Mouse (Mus musculus): Measurements from ENCODE around the gene Ankrd28. TPM values are rescaled to one million over a fixed set of nuclear protein-coding genes. Genes with fewer than 3 reads are reported as not detected.

The Ankrd28 gene
- total RNA-seq, 2 experiments from 2014 or later: 49.3 to 56.8 TPM

DNA sequence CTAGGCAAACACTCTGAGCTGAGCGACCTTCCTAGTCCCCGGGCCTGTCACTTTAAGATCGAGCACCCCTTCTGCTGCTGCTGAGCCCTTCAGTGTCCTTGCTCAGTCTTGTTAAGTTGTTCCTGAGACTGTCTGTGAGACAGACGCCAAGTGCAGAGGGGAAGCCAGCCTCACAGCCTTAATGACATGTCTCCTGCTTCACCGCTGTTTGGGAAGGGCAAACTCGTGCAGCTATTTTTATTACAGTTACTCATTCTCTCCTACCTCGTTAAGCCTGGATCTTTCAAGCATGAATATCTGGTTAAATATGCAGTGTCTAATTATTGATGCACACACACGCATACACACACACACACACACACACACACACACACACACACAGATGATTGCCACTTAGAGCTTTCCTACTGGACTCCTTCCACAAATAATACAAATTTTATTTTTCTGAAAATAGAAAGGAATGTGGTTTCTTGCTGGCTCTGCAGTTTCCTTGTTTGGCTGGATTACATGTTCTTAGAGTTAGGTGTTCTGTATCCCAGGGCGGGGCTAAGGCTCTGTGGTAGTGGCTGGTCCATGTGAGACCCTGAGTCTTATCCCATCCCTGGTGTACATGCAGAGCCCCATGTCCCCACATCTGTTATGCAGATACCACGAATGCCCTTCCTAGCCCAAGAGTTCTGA, 170.8 kb downstream of the Ankrd28 start:
- DNase-seq (ENCODE audit: low spot score in 2 of 2): peak in 1 of 2 experiments; percentile 61
- intact Hi-C loops (cut with DNase I): loop anchor here (5.0 kb wide), 4 partner anchors 38 to 418 kb away; no protein-coding TSS in a partner anchor

DNA sequence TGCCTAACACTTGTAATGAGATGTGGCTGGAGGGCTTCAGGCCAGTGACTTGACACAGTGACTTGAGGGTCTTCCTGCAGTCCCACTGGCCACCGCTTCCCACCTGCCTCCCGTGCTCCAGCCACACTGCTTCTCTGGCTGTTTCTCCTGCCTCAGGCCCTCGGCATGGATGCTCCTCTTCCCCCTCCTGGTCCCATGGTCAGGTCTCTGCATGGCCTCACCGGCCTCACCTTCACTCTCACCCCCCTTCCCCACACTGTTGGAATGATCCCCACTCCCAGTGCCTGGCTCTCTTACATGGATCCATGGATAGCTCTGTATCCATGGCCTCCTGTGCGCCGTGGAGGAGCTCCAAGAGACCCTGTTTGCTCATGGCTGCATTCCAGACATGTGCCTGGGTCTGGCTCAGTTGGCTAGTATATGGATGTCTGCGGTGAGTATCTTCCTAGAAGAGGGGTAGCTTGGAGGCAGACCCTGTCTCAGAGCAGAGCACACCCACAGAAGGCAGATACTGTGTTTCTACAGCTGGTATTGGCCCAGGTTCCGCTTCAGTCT, 172.2 kb downstream of the Ankrd28 start:
- intact Hi-C loops (cut with DNase I): loop anchor here (5.0 kb wide), 3 partner anchors 39 to 419 kb away; no protein-coding TSS in a partner anchor
- DNase-seq (ENCODE audit: low spot score in 2 of 2): no peak

DNA sequence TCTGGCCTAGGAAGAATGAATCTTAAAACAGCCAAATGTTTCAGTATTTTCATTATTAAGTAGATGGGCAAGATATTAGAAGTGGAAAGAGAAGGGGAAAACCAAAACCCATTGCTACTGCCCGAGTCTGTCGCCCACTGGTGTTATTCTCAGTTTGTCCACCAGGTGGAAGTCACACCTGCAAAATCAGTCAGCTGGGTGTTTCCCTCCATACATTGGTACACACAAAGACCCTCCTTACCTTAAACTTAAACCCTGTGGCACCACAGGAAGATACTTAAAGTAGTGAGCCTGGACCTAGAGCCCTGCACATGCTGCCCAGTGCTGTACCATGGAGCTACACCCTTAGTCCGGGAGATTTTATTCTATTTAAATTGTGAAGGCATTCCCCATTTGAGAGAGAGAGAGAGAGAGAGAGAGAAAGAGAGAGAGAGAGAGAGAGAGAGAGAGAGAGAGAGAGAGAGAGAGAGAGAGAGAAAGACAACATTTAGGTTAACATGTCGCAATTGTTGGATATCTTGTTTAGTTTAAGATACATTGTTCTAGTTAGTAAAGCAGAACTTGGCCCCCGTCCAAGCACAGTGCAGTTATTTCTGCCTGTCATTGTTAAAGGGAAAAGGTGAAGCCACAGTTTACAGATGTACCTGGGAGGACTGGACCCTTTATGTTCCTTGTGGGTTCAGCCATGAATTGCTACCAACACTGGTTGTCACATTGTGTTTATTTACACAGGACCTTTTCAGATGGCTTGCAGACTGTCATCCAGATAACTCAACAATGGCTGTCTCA, 173.4 kb downstream of the Ankrd28 start:
- intact Hi-C loops (cut with DNase I): loop anchor here (5.0 kb wide), 3 partner anchors 40 to 420 kb away; no protein-coding TSS in a partner anchor
- peak; percentile 75 to 83 for DNase-seq (ENCODE audit: low spot score in 2 of 2)

- no peak for DNase-seq (ENCODE audit: low spot score in 2 of 2)
- intact Hi-C loops (cut with DNase I): loop anchor here (5.0 kb wide), 3 partner anchors 41 to 421 kb away; no protein-coding TSS in a partner anchor
These were observed 174.1 kb downstream of the Ankrd28 start for GRCm38 (mm10) chr14:31656386-31656785.

- intact Hi-C loops (cut with DNase I): loop anchor here (5.0 kb wide), 3 partner anchors 42 to 422 kb away; no protein-coding TSS in a partner anchor
- DNase-seq (ENCODE audit: low spot score in 2 of 2): no peak
These were observed 175.0 kb downstream of the Ankrd28 start for GRCm38 (mm10) chr14:31655406-31655805.

GRCm38 (mm10) chr14:31654816-31655215, 175.6 kb downstream of the Ankrd28 start:
- intact Hi-C loops (cut with DNase I): loop anchor here (5.0 kb wide), 3 partner anchors 42 to 422 kb away; no protein-coding TSS in a partner anchor
- DNase-seq (ENCODE audit: low spot score in 2 of 2): no peak

- DNase-seq (ENCODE audit: low spot score in 2 of 2): no peak
- intact Hi-C loops (cut with DNase I): no loop called here
These were observed 177.2 kb downstream of the Ankrd28 start for GRCm38 (mm10) chr14:31653101-31653875.

- intact Hi-C loops (cut with DNase I): no loop called here
- DNase-seq (ENCODE audit: low spot score in 2 of 2): no peak
These were observed 177.8 kb downstream of the Ankrd28 start for GRCm38 (mm10) chr14:31652624-31653023.

DNA sequence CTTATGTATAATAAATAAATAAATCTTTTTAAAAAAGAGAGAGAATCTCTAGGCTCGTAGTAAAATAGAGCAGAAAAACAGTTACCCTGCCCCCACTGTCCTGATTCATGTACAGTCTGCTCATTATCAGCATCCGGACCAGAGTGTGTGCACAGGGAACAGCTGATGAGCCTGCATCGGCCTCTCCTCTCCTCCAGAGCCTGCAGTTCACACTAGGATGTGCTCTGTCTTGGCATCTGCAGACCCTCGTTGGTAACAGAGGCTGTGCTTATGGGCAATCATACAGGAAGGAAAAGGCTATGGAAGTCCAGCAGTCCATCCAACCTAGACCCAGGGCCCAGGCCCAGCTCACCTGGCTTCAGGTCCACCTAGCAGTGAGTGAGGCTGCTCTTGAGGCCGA, 178.3 kb downstream of the Ankrd28 start:
- intact Hi-C loops (cut with DNase I): no loop called here

GRCm38 (mm10) chr14:31651206-31651605, 179.2 kb downstream of the Ankrd28 start:
- intact Hi-C loops (cut with DNase I): no loop called here
- no peak for DNase-seq (ENCODE audit: low spot score in 2 of 2)

More for the DNA sequence above, 178.3 kb downstream of the Ankrd28 start:
- DNase-seq (ENCODE audit: low spot score in 2 of 2): no peak

- intact Hi-C loops (cut with DNase I): no loop called here
- no peak for DNase-seq (ENCODE audit: low spot score in 2 of 2)
These were observed 180.1 kb downstream of the Ankrd28 start for GRCm38 (mm10) chr14:31650347-31650746.

Other genes with a start within 250 kb of the Ankrd28 start
- 1 to 10 TPM; 1.7 TPM for gene Colq, start 239.3 kb downstream of the Ankrd28 start, total RNA-seq (2021)
- gene Gm49387, start 189.8 kb downstream of the Ankrd28 start, total RNA-seq (2021): under 1 TPM in 1 of 2 experiments, not detected in 1; 0.98 TPM
- 1 to 10 TPM; 7.7 to 8.8 TPM for gene Btd, start 189.6 kb downstream of the Ankrd28 start, total RNA-seq (2021)
- 1 to 10 TPM; 7.8 TPM for gene Hacl1, start 189.4 kb downstream of the Ankrd28 start, total RNA-seq (2021)
- 1 to 10 TPM; 1.3 to 2.0 TPM for gene Galnt15, start 198.3 kb upstream of the Ankrd28 start, total RNA-seq (2021)

All from left cerebral cortex, postnatal 25 days (tissue).